Mouse (Mus musculus): ENCODE data around the gene Sec11a. TPM values are rescaled to one million over a fixed set of nuclear protein-coding genes. Genes with fewer than 3 reads are reported as not detected.
"Not testable (repeated sequence)": the region's sequence is repeated elsewhere in the genome, so short reads cannot be mapped to it uniquely, and the experiment has no call there.

Gene Sec11a
- polyA plus RNA-seq, 1 experiment from 2014 or later, result 82.0 TPM

DNA sequence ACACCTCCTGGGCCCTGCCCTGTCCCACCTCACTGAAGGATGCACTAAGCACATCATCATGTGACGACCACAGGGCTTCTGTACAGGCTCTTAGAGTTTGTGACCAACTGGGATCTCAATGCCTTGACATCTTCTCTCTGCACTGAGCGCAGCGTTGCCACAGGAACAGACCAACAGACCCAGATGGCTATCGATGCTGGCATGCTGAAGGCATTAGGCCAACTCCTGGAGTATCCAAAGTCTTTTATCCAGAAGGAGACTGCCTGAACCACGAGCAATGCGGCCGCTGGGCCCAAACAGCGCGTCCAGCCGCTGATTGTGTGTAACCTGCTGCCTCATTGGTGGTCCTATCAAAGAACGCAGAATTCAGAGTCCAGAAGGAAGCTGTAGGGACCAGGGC is 33.0 kb upstream of the Sec11a start:
- DNase-seq (no peak), ATAC-seq (no peak)
- Histone ChIP-seq H3K27me3 (ENCODE audit: insufficient read depth, low read length) (no peaks in the 10 kb centered on the region), H3K4me3 (ENCODE audit: low read depth, low read length) (no peak overlapping the region), H3K4me1 (ENCODE audit: insufficient read depth) (no peaks in the 10 kb centered on the region), H3K9me3 (ENCODE audit: low read length) (no peaks in the 10 kb centered on the region), H3K27ac (ENCODE audit: low read depth) (no peak overlapping the region), H3K9ac (replicated peaks) (no peak overlapping the region), H3K36me3 (replicated peaks; ENCODE audit: insufficient read depth, low read length) (no peaks in the 10 kb centered on the region), H3K4me2 (ENCODE audit: low read depth, low read length) (no peak overlapping the region)
- 89% methylated on average over 11 of the region's 11 CpGs for WGBS (ENCODE audit: insufficient replicate concordance)
- TF ChIP-seq CTCF (IDR thresholded peaks at IDR 0.05; ENCODE audit: low read depth) (no peak), EP300 (IDR thresholded peaks at IDR 0.05; ENCODE audit: low read depth) (no peak)

DNA sequence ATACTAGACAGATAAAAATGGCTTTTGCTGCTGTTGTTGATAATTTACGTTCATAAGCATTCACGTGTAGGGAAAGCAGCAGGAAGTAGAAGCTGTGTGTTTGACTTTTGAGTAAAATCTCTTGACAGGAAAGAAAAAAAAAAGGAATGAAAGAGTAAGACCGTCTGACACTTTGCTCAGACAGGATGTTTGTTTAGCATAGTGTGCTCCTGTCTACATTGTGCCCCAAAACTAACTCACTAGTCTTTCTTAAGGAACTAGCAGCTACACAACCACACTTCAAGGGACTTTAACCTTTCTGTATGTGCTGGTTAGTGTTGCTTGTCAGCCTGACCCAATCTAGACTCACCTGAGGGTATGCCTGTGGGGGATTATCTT is 26.0 kb upstream of the Sec11a start:
- not testable (repeated sequence) for H3K36me3 ChIP-seq (replicated peaks; ENCODE audit: insufficient read depth, low read length); H3K4me3 ChIP-seq (ENCODE audit: low read depth, low read length); DNase-seq; H3K9ac ChIP-seq (replicated peaks); H3K4me2 ChIP-seq (ENCODE audit: low read depth, low read length); H3K27ac ChIP-seq (ENCODE audit: low read depth); ATAC-seq; H3K4me1 ChIP-seq (ENCODE audit: insufficient read depth); H3K9me3 ChIP-seq (ENCODE audit: low read length); H3K27me3 ChIP-seq (ENCODE audit: insufficient read depth, low read length)
- WGBS (ENCODE audit: insufficient replicate concordance), result 24% methylated on average over 3 of the region's 3 CpGs

- WGBS (ENCODE audit: insufficient replicate concordance), result 48% methylated on average over 4 of the region's 4 CpGs
- not testable (repeated sequence) for H3K4me2 ChIP-seq (ENCODE audit: low read depth, low read length); H3K9ac ChIP-seq (replicated peaks); ATAC-seq; DNase-seq; H3K36me3 ChIP-seq (replicated peaks; ENCODE audit: insufficient read depth, low read length); H3K4me1 ChIP-seq (ENCODE audit: insufficient read depth); H3K9me3 ChIP-seq (ENCODE audit: low read length); H3K27me3 ChIP-seq (ENCODE audit: insufficient read depth, low read length); H3K27ac ChIP-seq (ENCODE audit: low read depth); H3K4me3 ChIP-seq (ENCODE audit: low read depth, low read length)
These were observed 25.5 kb upstream of the Sec11a start for GRCm38 (mm10) chr7:80972920-80973637.

DNA sequence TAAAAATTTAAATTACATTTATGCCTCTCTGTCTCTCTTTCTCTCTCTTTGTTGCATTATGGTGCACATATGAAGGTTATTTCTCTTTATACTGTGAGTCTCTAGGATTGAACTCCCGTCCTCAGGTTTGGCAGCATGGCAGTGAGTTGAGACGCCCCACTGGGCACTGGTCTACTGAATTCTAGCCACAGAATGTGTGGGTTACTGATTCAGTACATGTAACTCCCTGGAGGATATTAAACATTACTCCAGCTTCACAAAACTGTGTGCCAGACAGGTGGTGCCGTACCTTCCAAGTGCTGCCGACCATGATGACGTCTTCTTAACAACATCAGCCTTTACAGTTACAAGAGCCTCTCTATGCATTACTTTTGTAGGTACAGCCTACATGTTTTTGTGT is 24.5 kb upstream of the Sec11a start:
- Histone ChIP-seq H3K27ac (ENCODE audit: low read depth) (no peak overlapping the region), H3K9me3 (ENCODE audit: low read length) (peaks cover 4% of the 10 kb centered on the region), H3K4me3 (ENCODE audit: low read depth, low read length) (no peak overlapping the region), H3K36me3 (replicated peaks; ENCODE audit: insufficient read depth, low read length) (no peaks in the 10 kb centered on the region), H3K9ac (replicated peaks) (no peak overlapping the region), H3K4me2 (ENCODE audit: low read depth, low read length) (no peak overlapping the region), H3K4me1 (ENCODE audit: insufficient read depth) (peaks cover 3% of the 10 kb centered on the region; the same call in 1 of the 2 replicates), H3K27me3 (ENCODE audit: insufficient read depth, low read length) (no peaks in the 10 kb centered on the region)
- WGBS (ENCODE audit: insufficient replicate concordance), result 88% methylated on average over 5 of the region's 5 CpGs
- TF ChIP-seq EP300 (IDR thresholded peaks at IDR 0.05; ENCODE audit: low read depth), result no peak
- no peak for TF ChIP-seq CTCF (IDR thresholded peaks at IDR 0.05; ENCODE audit: low read depth)
- DNase-seq, result no peak
- ATAC-seq, result no peak

DNA sequence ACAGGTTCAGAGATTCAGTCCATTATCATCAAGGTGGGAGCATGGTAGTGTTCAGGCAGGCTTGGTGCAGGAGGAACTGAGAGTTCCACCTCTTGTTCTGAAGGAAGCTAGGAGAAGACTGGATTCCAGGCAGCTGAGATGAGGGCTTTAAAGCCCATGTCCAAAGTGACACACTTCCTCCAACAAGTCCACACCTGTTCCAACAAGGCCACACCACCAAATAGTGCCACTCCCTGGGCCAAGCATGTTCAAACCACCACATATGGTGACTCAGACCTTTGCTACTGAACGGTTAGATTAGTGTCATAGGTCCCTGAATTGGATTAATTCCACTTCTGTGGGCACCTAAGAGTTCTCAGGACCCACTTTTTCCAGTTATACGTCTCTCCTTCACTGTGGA is 23.8 kb upstream of the Sec11a start:
- Histone ChIP-seq H3K4me1 (ENCODE audit: insufficient read depth) (peaks cover 3% of the 10 kb centered on the region; the same call in 1 of the 2 replicates), H3K4me3 (ENCODE audit: low read depth, low read length) (no peak overlapping the region), H3K9ac (replicated peaks) (no peak overlapping the region), H3K36me3 (replicated peaks; ENCODE audit: insufficient read depth, low read length) (no peaks in the 10 kb centered on the region), H3K27ac (ENCODE audit: low read depth) (peak overlapping the region; percentile 73), H3K27me3 (ENCODE audit: insufficient read depth, low read length) (no peaks in the 10 kb centered on the region), H3K9me3 (ENCODE audit: low read length) (peaks cover 4% of the 10 kb centered on the region), H3K4me2 (ENCODE audit: low read depth, low read length) (no peak overlapping the region)
- WGBS (ENCODE audit: insufficient replicate concordance), result 78% methylated on average over 2 of the region's 2 CpGs
- no peak for DNase-seq
- TF ChIP-seq EP300 (IDR thresholded peaks at IDR 0.05; ENCODE audit: low read depth) (no peak), CTCF (IDR thresholded peaks at IDR 0.05; ENCODE audit: low read depth) (no peak)
- ATAC-seq, result no peak

DNA sequence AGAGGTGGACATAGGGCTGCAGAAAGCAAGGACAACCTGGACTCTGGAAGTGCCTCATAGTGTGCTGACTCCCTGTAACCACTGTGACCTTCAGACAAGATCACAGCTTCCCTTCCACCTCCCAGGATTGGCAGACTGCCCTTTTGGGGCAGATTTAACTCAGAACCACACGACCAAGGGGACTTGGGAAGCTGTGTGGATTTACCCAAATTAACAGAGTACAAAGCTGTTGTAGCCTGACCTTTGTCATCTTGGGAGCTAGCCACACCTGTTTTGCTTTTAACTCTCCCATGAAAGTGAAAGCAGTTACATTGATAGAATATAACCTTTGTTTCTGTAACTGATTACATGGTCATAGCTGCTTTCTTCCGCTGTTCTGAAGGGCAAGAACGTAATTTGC is 23.3 kb upstream of the Sec11a start:
- WGBS (ENCODE audit: insufficient replicate concordance), result 59% methylated on average over 3 of the region's 3 CpGs
- Histone ChIP-seq H3K27ac (ENCODE audit: low read depth) (peak overlapping the region; percentile 73), H3K27me3 (ENCODE audit: insufficient read depth, low read length) (no peaks in the 10 kb centered on the region), H3K9ac (replicated peaks) (no peak overlapping the region), H3K4me2 (ENCODE audit: low read depth, low read length) (no peak overlapping the region), H3K36me3 (replicated peaks; ENCODE audit: insufficient read depth, low read length) (no peaks in the 10 kb centered on the region), H3K4me3 (ENCODE audit: low read depth, low read length) (no peak overlapping the region), H3K4me1 (ENCODE audit: insufficient read depth) (peaks cover 3% of the 10 kb centered on the region; the same call in 1 of the 2 replicates), H3K9me3 (ENCODE audit: low read length) (peaks cover 4% of the 10 kb centered on the region)
- ATAC-seq (peak; percentile 78), DNase-seq (peak; percentile 29)
- TF ChIP-seq CTCF (IDR thresholded peaks at IDR 0.05; ENCODE audit: low read depth), result no peak
- TF ChIP-seq EP300 (IDR thresholded peaks at IDR 0.05; ENCODE audit: low read depth), result no peak

- H3K27me3 ChIP-seq (ENCODE audit: insufficient read depth, low read length), result no peaks in the 10 kb centered on the region
- DNase-seq (no peak), ATAC-seq (no peak)
- no peak for TF ChIP-seq EP300 (IDR thresholded peaks at IDR 0.05; ENCODE audit: low read depth)
- no peak for TF ChIP-seq CTCF (IDR thresholded peaks at IDR 0.05; ENCODE audit: low read depth)
- H3K36me3 ChIP-seq (replicated peaks; ENCODE audit: insufficient read depth, low read length), result no peaks in the 10 kb centered on the region
- no peak overlapping the region for H3K27ac ChIP-seq (ENCODE audit: low read depth)
- WGBS (ENCODE audit: insufficient replicate concordance), result 74% methylated on average over 6 of the region's 6 CpGs
- H3K4me2 ChIP-seq (ENCODE audit: low read depth, low read length), result no peak overlapping the region
- no peaks in the 10 kb centered on the region for H3K9me3 ChIP-seq (ENCODE audit: low read length)
- H3K4me1 ChIP-seq (ENCODE audit: insufficient read depth), result no peaks in the 10 kb centered on the region
- H3K9ac ChIP-seq (replicated peaks), result no peak overlapping the region
- no peak overlapping the region for H3K4me3 ChIP-seq (ENCODE audit: low read depth, low read length)
These were observed 15.2 kb upstream of the Sec11a start for GRCm38 (mm10) chr7:80962799-80963198.
